Mouse (Mus musculus) MEL (cell line): Measurements from ENCODE around the gene Cyb561d1. TPM values are rescaled to one million over a fixed set of nuclear protein-coding genes. Genes with fewer than 3 reads are reported as not detected.

Source experiments
- DNase-seq: peaks from one replicate; pipeline ENCODE4 v3.0.0; 2011; ENCODE audit warnings: low read depth, low spot score
- H3K27ac ChIP-seq: 2 replicates; pipeline ENCODE4 v1.5.1; 2012; ENCODE audit warnings: low read depth, mild to moderate bottlenecking, control low read depth, low read length, moderate library complexity; ENCODE audit not compliant: control insufficient read depth
- H3K27me3 ChIP-seq, 2 experiments: fragments of 150-350 bp in 1 of 2; sonication (generic) in 1 of 2; 2 replicates each; pipeline ENCODE4 v1.6.1; 2012; ENCODE audit warnings: low read length in 2 of 2, mild to moderate bottlenecking in 2 of 2, improper control_type of control experiment in 1 of 2, moderate library complexity in 1 of 2; ENCODE audit not compliant: insufficient read depth in 2 of 2, control insufficient read depth in 1 of 2
- H3K36me3 ChIP-seq, 2 experiments: 2 replicates each; pipeline ENCODE4 v1.6.1; 2012 to 2014; ENCODE audit warnings: low read length in 2 of 2, improper control_type of control experiment in 1 of 2, inconsistent platforms in 1 of 2, mild to moderate bottlenecking in 1 of 2; ENCODE audit not compliant: insufficient read depth in 2 of 2, control insufficient read depth in 1 of 2
- H3K4me1 ChIP-seq, 2 experiments: fragments of 150-350 bp in 1 of 2; sonication (generic) in 1 of 2; 2 replicates each; pipeline ENCODE4 v1.6.1; 2012; ENCODE audit warnings: low read length in 2 of 2, improper control_type of control experiment in 1 of 2, mild to moderate bottlenecking in 1 of 2; ENCODE audit not compliant: insufficient read depth in 2 of 2, control insufficient read depth in 1 of 2
- H3K4me3 ChIP-seq, 2 experiments: fragments of 150-350 bp in 1 of 2; sonication (generic) in 1 of 2; 2 replicates each; pipeline ENCODE4 v1.5.1; 2012; ENCODE audit warnings: low read depth in 2 of 2, low read length in 2 of 2, mild to moderate bottlenecking in 2 of 2, moderate library complexity in 2 of 2, control low read depth in 1 of 2, improper control_type of control experiment in 1 of 2; ENCODE audit not compliant: control insufficient read depth in 1 of 2, insufficient read depth in 1 of 2
- H3K79me2 ChIP-seq: 2 replicates; pipeline ENCODE4 v1.6.1; 2012; ENCODE audit warnings: mild to moderate bottlenecking, low read length, moderate library complexity; ENCODE audit not compliant: control insufficient read depth, poor library complexity, insufficient read depth
- H3K9ac ChIP-seq: 2 replicates; pipeline ENCODE4 v1.6.1; 2012; ENCODE audit warnings: low read depth, mild to moderate bottlenecking, control low read depth, low read length, moderate library complexity; ENCODE audit not compliant: control insufficient read depth, poor library complexity, severe bottlenecking
- H3K9me3 ChIP-seq: fragments of 150-350 bp; sonication (generic); replicated peaks from 2 replicates; pipeline ENCODE4 v1.6.1; 2012; ENCODE audit warnings: mild to moderate bottlenecking, low read length, improper control_type of control experiment, moderate library complexity; ENCODE audit not compliant: insufficient read depth
- CHD2 ChIP-seq: IDR thresholded peaks from 2 replicates; pipeline ENCODE4 v1.6.1; 2011; ENCODE audit warnings: low read length, improper control_type of control experiment
- CTCF ChIP-seq, 3 experiments: IDR thresholded peaks in 2 of 3; conservative IDR thresholded peaks in 1 of 3; 2 replicates each; pipeline ENCODE4 v1.5.1; 2011 to 2012; ENCODE audit warnings: low read length in 3 of 3, low read depth in 2 of 3, mild to moderate bottlenecking in 2 of 3, improper control_type of control experiment in 1 of 3, inconsistent platforms in 1 of 3, mixed read lengths in 1 of 3, moderate library complexity in 1 of 3; ENCODE audit not compliant: control insufficient read depth in 1 of 3, insufficient read depth in 1 of 3, poor library complexity in 1 of 3, severe bottlenecking in 1 of 3
- E2F4 ChIP-seq: IDR thresholded peaks from 2 replicates; pipeline ENCODE4 v1.6.1; 2011; ENCODE audit warnings: low read depth, low read length, improper control_type of control experiment, borderline replicate concordance
- ELF1 ChIP-seq: IDR thresholded peaks from 2 replicates; pipeline ENCODE4 v1.6.1; 2014; ENCODE audit warnings: low read depth, mild to moderate bottlenecking, inconsistent platforms, low read length, improper control_type of control experiment, moderate library complexity
- EP300 ChIP-seq, 2 experiments: IDR thresholded peaks; 2 replicates each; pipeline ENCODE4 v1.6.1; 2011; ENCODE audit warnings: improper control_type of control experiment in 2 of 2, low read length in 2 of 2, low read depth in 1 of 2, mild to moderate bottlenecking in 1 of 2
- ETS1 ChIP-seq: IDR thresholded peaks from 2 replicates; pipeline ENCODE4 v1.6.1; 2012; ENCODE audit warnings: low read depth, mild to moderate bottlenecking, inconsistent platforms, low read length, improper control_type of control experiment, moderate library complexity
- GABPA ChIP-seq: IDR thresholded peaks from 2 replicates; pipeline ENCODE4 v1.6.1; 2012; ENCODE audit warnings: low read depth, mild to moderate bottlenecking, inconsistent platforms, low read length, improper control_type of control experiment, moderate library complexity
- GATA1 ChIP-seq: IDR thresholded peaks from 2 replicates; pipeline ENCODE4 v1.6.1; 2011; ENCODE audit warnings: low read depth, low read length, improper control_type of control experiment
- HCFC1 ChIP-seq: IDR thresholded peaks from 2 replicates; pipeline ENCODE4 v1.6.1; 2012; ENCODE audit warnings: low read depth, mild to moderate bottlenecking, inconsistent platforms, low read length, improper control_type of control experiment, moderate library complexity
- KAT2A ChIP-seq: conservative IDR thresholded peaks from 2 replicates; pipeline ENCODE4 v1.6.1; 2012; ENCODE audit warnings: low read depth, low read length, improper control_type of control experiment, inconsistent platforms
- MAFK ChIP-seq: IDR thresholded peaks from 2 replicates; pipeline ENCODE4 v1.6.1; 2011; ENCODE audit warnings: low read depth, mild to moderate bottlenecking, low read length, improper control_type of control experiment, borderline replicate concordance
- MAZ ChIP-seq: IDR thresholded peaks from 2 replicates; pipeline ENCODE4 v1.6.1; 2012; ENCODE audit warnings: low read depth, mild to moderate bottlenecking, inconsistent platforms, low read length, improper control_type of control experiment
- MYB ChIP-seq: IDR thresholded peaks from 2 replicates; pipeline ENCODE4 v1.6.1; 2011; ENCODE audit warnings: mild to moderate bottlenecking, low read depth, low read length, improper control_type of control experiment
- MYC ChIP-seq: IDR thresholded peaks from 2 replicates; pipeline ENCODE4 v1.6.1; 2011; ENCODE audit warnings: low read depth, mild to moderate bottlenecking, low read length, improper control_type of control experiment, moderate library complexity
- NRF1 ChIP-seq: IDR thresholded peaks from 2 replicates; pipeline ENCODE4 v1.6.1; 2014; ENCODE audit warnings: low read depth, mild to moderate bottlenecking, inconsistent platforms, low read length, improper control_type of control experiment, moderate library complexity; ENCODE audit not compliant: poor library complexity, insufficient read depth, severe bottlenecking
- POLR2A ChIP-seq, 2 experiments: IDR thresholded peaks; 2 replicates each; pipeline ENCODE4 v1.6.1; 2011 to 2012; ENCODE audit warnings: low read length in 2 of 2, mild to moderate bottlenecking in 2 of 2, control low read depth in 1 of 2, improper control_type of control experiment in 1 of 2, low read depth in 1 of 2, moderate library complexity in 1 of 2; ENCODE audit not compliant: control insufficient read depth in 1 of 2, insufficient read depth in 1 of 2, poor library complexity in 1 of 2
- POLR2AphosphoS2 ChIP-seq: IDR thresholded peaks from 2 replicates; pipeline ENCODE4 v1.6.1; 2011; ENCODE audit warnings: low read length, improper control_type of control experiment
- POLR2AphosphoS5 ChIP-seq: IDR thresholded peaks from 2 replicates; pipeline ENCODE4 v1.6.1; 2012; ENCODE audit warnings: low read depth, borderline replicate concordance, mild to moderate bottlenecking, inconsistent platforms, low read length, moderate library complexity, mixed read lengths
- RAD21 ChIP-seq: IDR thresholded peaks from 2 replicates; pipeline ENCODE4 v1.6.1; 2011; ENCODE audit warnings: mild to moderate bottlenecking, low read depth, low read length, improper control_type of control experiment
- RCOR1 ChIP-seq: IDR thresholded peaks from 2 replicates; pipeline ENCODE4 v1.6.1; 2012; ENCODE audit warnings: low read depth, mild to moderate bottlenecking, inconsistent platforms, low read length, improper control_type of control experiment
- SIN3A ChIP-seq: IDR thresholded peaks from 2 replicates; pipeline ENCODE4 v1.6.1; 2012; ENCODE audit warnings: low read length, improper control_type of control experiment, inconsistent platforms
- TAL1 ChIP-seq: IDR thresholded peaks from 2 replicates; pipeline ENCODE4 v1.6.1; 2012; ENCODE audit warnings: mild to moderate bottlenecking, inconsistent platforms, low read length, moderate library complexity, mixed read lengths
- TBP ChIP-seq: IDR thresholded peaks from 2 replicates; pipeline ENCODE4 v1.8.0; 2011; ENCODE audit warnings: low read depth, low read length, improper control_type of control experiment
- TCF12 ChIP-seq: IDR thresholded peaks from 2 replicates; pipeline ENCODE4 v1.6.1; 2014; ENCODE audit warnings: low read depth, mild to moderate bottlenecking, inconsistent platforms, low read length, improper control_type of control experiment, moderate library complexity
- UBTF ChIP-seq: IDR thresholded peaks from 2 replicates; pipeline ENCODE4 v1.6.1; 2012; ENCODE audit warnings: low read depth, mild to moderate bottlenecking, inconsistent platforms, low read length, improper control_type of control experiment, moderate library complexity, borderline replicate concordance; ENCODE audit not compliant: insufficient read depth
- ZKSCAN1 ChIP-seq: IDR thresholded peaks from 2 replicates; pipeline ENCODE4 v1.6.1; 2012; ENCODE audit warnings: low read depth, mild to moderate bottlenecking, inconsistent platforms, low read length, improper control_type of control experiment, moderate library complexity
- ZMIZ1 ChIP-seq: IDR thresholded peaks from 2 replicates; pipeline ENCODE4 v1.6.1; 2012; ENCODE audit warnings: low read depth, mild to moderate bottlenecking, inconsistent platforms, low read length, improper control_type of control experiment, moderate library complexity
- ZNF384 ChIP-seq: IDR thresholded peaks from 2 replicates; pipeline ENCODE4 v1.6.1; 2012; ENCODE audit warnings: low read depth, mild to moderate bottlenecking, inconsistent platforms, low read length, improper control_type of control experiment
- polyA plus RNA-seq, 2 experiments: library from polyadenylated mRNA; stranded (reverse) in 1 of 2; unstranded in 1 of 2; fragments of >175 nt in 1 of 2; fragments of >200 nt in 1 of 2; gene quantifications; 2 replicates each; pipeline versions ENCODE4 v1.2.1 to v1.2.4; 2012; ENCODE audit warnings: low replicate concordance in 2 of 2, low read depth in 1 of 2; ENCODE audit not compliant: insufficient read length in 2 of 2, insufficient read depth in 1 of 2, missing spikeins in 1 of 2
- total RNA-seq: library from RNA; depleted of rRNA; stranded (reverse); fragments of 300-350 nt; gene quantifications from 2 replicates; pipeline ENCODE4 v1.2.3, GENCODE M21; 2012

Cyb561d1 gene
- total and polyA plus RNA-seq, 3 experiments = 3.6 to 5.9 TPM; not detected in 1

DNA sequence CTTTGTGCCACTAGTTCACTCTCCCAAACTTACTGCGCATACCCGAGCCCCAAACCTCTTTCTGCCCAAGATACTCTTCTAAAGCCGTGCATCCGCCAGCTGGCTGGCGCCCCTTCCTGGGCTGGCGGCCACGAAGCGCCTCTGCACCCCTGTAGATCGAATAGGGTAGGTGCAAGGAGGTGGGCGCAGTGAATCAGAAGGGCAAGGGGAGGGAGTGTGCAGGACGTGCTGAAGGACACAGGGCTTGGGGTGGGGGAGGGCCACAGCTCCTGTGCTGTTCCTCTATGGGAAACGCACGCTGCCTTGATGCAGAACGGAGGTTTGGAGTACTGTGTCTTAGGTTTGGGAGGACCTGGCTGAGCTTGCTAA lies 9.7 kb upstream of the Cyb561d1 start, which contains the start of gene Atxn7l2:
TSS of gene Atxn7l2 (minus strand) at position 164 of the 369 bp plus-strand sequence.
- Histone ChIP-seq H3K27ac (peak within 1 kb of the TSS; percentile 78), H3K79me2 (peaks cover 8% of the 10 kb centered on the region), H3K9ac (peak within 1 kb of the TSS; percentile 93), H3K36me3 (peaks cover 0 to 8% of the 10 kb centered on the region in 2 experiments; a peak in 2 of 4 replicates), H3K9me3 (no peaks in the 10 kb centered on the region), H3K4me3 (peak within 1 kb of the TSS; percentile 78 to 93), H3K27me3 (no peaks in the 10 kb centered on the region), H3K4me1 (peaks cover 2 to 9% of the 10 kb centered on the region in 2 experiments; a peak in 2 of 4 replicates)
- no peak for TF ChIP-seq MYB
- no peak for TF ChIP-seq MAZ
- TF ChIP-seq ETS1 = 0 out of 2 replicates have a peak, but pooled peaks have one; percentile 2
- TF ChIP-seq RCOR1 = no peak
- TF ChIP-seq POLR2AphosphoS5 = no peak
- TF ChIP-seq CTCF (IDR thresholded peaks at IDR 0.05 in 2 of 3, conservative IDR thresholded peaks at IDR 0.05 in 1 of 3; ENCODE audit: control insufficient read depth in 1 of 3, insufficient read depth in 1 of 3, low read depth in 2 of 3, low read length in 3 of 3, poor library complexity in 1 of 3, severe bottlenecking in 1 of 3) = peak in 2 of 3 experiments; percentile 34 to 45; a peak in 4 of 6 replicates
- TF ChIP-seq HCFC1 = peak; percentile 26; the same call in 1 of the 2 replicates
- DNase-seq = peak; percentile 86

DNA sequence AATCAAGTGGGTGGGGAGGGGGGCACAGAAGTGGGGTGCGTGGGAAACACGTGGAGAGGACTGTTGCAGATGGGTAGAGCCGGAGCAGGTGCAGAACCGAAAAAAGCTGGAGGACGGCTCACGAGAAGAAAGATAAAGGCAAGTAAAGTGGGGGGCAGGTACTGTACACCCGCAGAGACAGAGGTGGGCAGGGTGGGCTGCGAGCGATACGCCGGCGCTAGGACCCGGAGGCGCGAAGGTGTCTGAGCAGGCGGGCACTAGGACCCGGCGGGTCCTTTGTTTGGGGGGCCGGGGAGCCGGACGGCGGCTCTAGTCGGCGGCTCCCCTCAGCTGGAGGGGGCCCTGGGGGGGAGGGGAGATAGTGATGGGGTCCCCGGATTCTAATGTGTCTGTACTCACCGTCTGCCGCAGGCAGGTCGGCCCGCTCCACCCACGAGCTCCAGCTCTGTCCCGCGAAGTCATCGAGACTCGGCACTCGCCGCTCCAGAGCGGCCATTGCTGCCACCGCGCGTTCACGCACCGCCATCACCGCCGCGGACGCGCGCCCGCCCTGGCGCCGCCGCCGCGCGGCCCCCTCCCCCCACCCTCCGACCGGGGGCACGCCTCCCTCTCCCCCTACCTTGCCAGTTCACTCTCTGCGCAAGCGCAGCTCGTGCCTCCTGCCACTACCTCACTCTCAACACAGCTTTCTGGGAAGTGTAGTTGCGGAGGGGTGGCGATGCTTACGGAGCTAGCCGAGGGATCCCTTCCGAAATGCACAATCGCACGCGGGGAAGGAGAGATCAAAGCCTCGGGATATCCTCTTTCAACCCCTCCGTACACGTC lies 9.1 kb upstream of the Cyb561d1 start:
- Histone ChIP-seq H3K79me2 (peaks cover 8% of the 10 kb centered on the region), H3K9me3 (no peaks in the 10 kb centered on the region), H3K27ac (peak overlapping the region; percentile 78), H3K4me1 (peaks cover 2 to 9% of the 10 kb centered on the region in 2 experiments; a peak in 2 of 4 replicates), H3K4me3 (peak overlapping the region; percentile 78 to 93), H3K36me3 (peaks cover 0 to 8% of the 10 kb centered on the region in 2 experiments; a peak in 2 of 4 replicates), H3K27me3 (no peaks in the 10 kb centered on the region), H3K9ac (peak overlapping the region; percentile 93)
- DNase-seq = peak; percentile 97
- TF ChIP-seq E2F4 (no peak; the same call in 1 of the 2 replicates), CHD2 (no peak), TAL1 (no peak), POLR2A (IDR thresholded peaks at IDR 0.05; ENCODE audit: control insufficient read depth in 1 of 2, insufficient read depth in 1 of 2, low read depth in 1 of 2, low read length in 2 of 2, poor library complexity in 1 of 2) (peak; percentile 70 to 72), ETS1 (no peak; the same call in 1 of the 2 replicates), TCF12 (peak; percentile 58), EP300 (IDR thresholded peaks at IDR 0.05; ENCODE audit: low read depth in 1 of 2, low read length in 2 of 2) (no peak), SIN3A (peak; percentile 99), MYB (no peak), POLR2AphosphoS2 (no peak), ZMIZ1 (peak; percentile 16), CTCF (IDR thresholded peaks at IDR 0.05 in 2 of 3, conservative IDR thresholded peaks at IDR 0.05 in 1 of 3; ENCODE audit: control insufficient read depth in 1 of 3, insufficient read depth in 1 of 3, low read depth in 2 of 3, low read length in 3 of 3, poor library complexity in 1 of 3, severe bottlenecking in 1 of 3) (peak in 1 of 3 experiments; percentile 13; a peak in 1 of 6 replicates), HCFC1 (peak; percentile 89), MAFK (no peak), TBP (peak; percentile 74), GABPA (no peak), NRF1 (peak; percentile 92), MYC (peak; percentile 91), KAT2A (peak; percentile 66; the same call in 1 of the 2 replicates), ELF1 (peak; percentile 69), ZKSCAN1 (no peak), GATA1 (no peak), ZNF384 (no peak), UBTF (no peak), RAD21 (no peak)
